9 mouse cellular contexts compared by ENCODE assay signal in genomic region chr17:87125344-87125743, GRCm38 (mm10). TPM values are rescaled to one million over a fixed set of nuclear protein-coding genes. Genes with fewer than 3 reads are reported as not detected.
DNase-seq lines count a peak whose midpoint lies in the region; ATAC-seq lines count a peak whose summit lies in the region.
"Had no signal": no experiment of that assay in that cellular context is flagged by ENCODE, and none has a peak within 500 bp of the region (broad histone marks: within the 10 kb centered on the region; RNA-seq: fewer than 3 reads in every experiment).

No protein-coding gene starts in this region.

- peak overlapping the region; percentile 53 for H3K4me3 ChIP-seq in heart, embryonic 10.5 days

- no peak for DNase-seq in heart, embryonic 10.5 days (ENCODE audit: low spot score)
- no peak for DNase-seq in heart, postnatal 36 days
- DNase-seq in adrenal gland, postnatal 25 days = peak; percentile 37
- DNase-seq in heart, postnatal 4 days = peak; percentile 35
- DNase-seq in lung, postnatal 4 days = peak; percentile 19 to 46
- DNase-seq in natural killer cell, adult 2 months (ENCODE audit: low spot score in 2 of 2) = no peak

- 38% methylated on average over 24 of the region's 24 CpGs for WGBS in heart, embryonic 10.5 days

- H3K27ac ChIP-seq in heart, embryonic 10.5 days = peak overlapping the region; percentile 62

- peaks cover 44% of the 10 kb centered on the region for H3K36me3 ChIP-seq in heart, embryonic 10.5 days

- ATAC-seq in activated CD4-positive, CD25-positive, alpha-beta regulatory T cell, adult 4 months = no peak
- ATAC-seq in inflammation-experienced regulatory T-cells, adult 6 months = no peak

- intact Hi-C loops in heart, postnatal 36 days (cut with DNase I) = no loop called here

- peaks cover 10% of the 10 kb centered on the region for H3K4me1 ChIP-seq in heart, embryonic 10.5 days

- no peaks in the 10 kb centered on the region for H3K27me3 ChIP-seq in heart, embryonic 10.5 days (ENCODE audit: insufficient read depth, poor library complexity, severe bottlenecking)

- peaks cover 6% of the 10 kb centered on the region; the same call in 1 of the 2 replicates for H3K9me3 ChIP-seq in heart, embryonic 10.5 days
- H3K9me3 ChIP-seq: G1E had no signal

RNA-seq across cellular contexts. Expression of gene Socs5, which starts 17.9 kb away (rescaled TPM):
- polyA plus RNA-seq in heart, embryonic 10.5 days (2016; fragmentation: Nextera tagmentation; extraction: Ambion mirVana) = 9.4 and 11.0 TPM in 2 replicates
- total RNA-seq in heart, postnatal 36 days (2021) = 10 to 100 TPM; 25.6 to 29.4 TPM
- 82.7 and 83.4 TPM in 2 replicates for total RNA-seq in adrenal gland, postnatal 25 days (2021)
- total RNA-seq in heart, postnatal 4 days (2021) = 10 to 100 TPM; 25.8 to 26.7 TPM
- 1 to 10 TPM; 5.7 to 7.9 TPM for polyA plus RNA-seq in activated CD4-positive, CD25-positive, alpha-beta regulatory T cell, adult 4 months (2017; shearing (Covaris generic))
- 10 to 100 TPM in 1 of 3 experiments, 1 to 10 TPM in 2; 4.7 to 10.5 (median 8.6) TPM for polyA plus RNA-seq in inflammation-experienced regulatory T-cells, adult 6 months (2017; shearing (Covaris generic))

Comparison
In these comparisons a context has a peak if more than half of its experiments do, and no peak if none do; other contexts are left out.
1. DNase-seq: peak in adrenal gland, postnatal 25 days (single experiment), heart, postnatal 4 days (single experiment) and lung, postnatal 4 days (2 of 2); none in heart, embryonic 10.5 days (single experiment), heart, postnatal 36 days (0 of 2) and natural killer cell, adult 2 months (0 of 2).